Comparison of ENCODE assay signal across 15 mouse cellular contexts in genomic region chr2:168860032-168860691, GRCm38 (mm10).
DNase-seq lines count a peak whose midpoint lies in the region; ATAC-seq and TF ChIP-seq lines count a peak whose summit lies in the region.
"Had no signal": no experiment of that assay in that cellular context is flagged by ENCODE, and none has a peak within 500 bp of the region (broad histone marks: within the 10 kb centered on the region; RNA-seq: fewer than 3 reads in every experiment).

No protein-coding gene starts in this region.

- no peaks in the 10 kb centered on the region for H3K36me3 ChIP-seq in forebrain, embryonic 14.5 days (ENCODE audit: control insufficient read depth, insufficient read depth, low read length)
- no peaks in the 10 kb centered on the region for H3K36me3 ChIP-seq in limb, embryonic 12.5 days
- H3K36me3 ChIP-seq: liver, embryonic 12.5 days had no signal

- no peak for TF ChIP-seq CTCF in brain, embryonic 14.5 days (IDR thresholded peaks at IDR 0.05; ENCODE audit: borderline replicate concordance, extremely low read depth, insufficient read depth, insufficient read length)

- no peak overlapping the region for H3K9ac ChIP-seq in forebrain, embryonic 14.5 days (ENCODE audit: low read length)
- H3K9ac ChIP-seq in limb, embryonic 12.5 days (replicated peaks), result no peak overlapping the region
- H3K9ac ChIP-seq: liver, embryonic 12.5 days had no signal

- 0 out of 2 replicates have a peak, but pooled peaks have one; percentile 23 for ATAC-seq in forebrain, embryonic 14.5 days
- no peak for ATAC-seq in limb, embryonic 12.5 days (ENCODE audit: insufficient number of reproducible peaks, insufficient read depth, low FRiP score, low TSS enrichment, low read depth)
- ATAC-seq: intestine, postnatal 0 days; liver, embryonic 12.5 days had no signal

- peak; percentile 88 for DNase-seq in brain, embryonic 14.5 days (ENCODE audit: low read depth)
- DNase-seq in embryo, embryonic 10 days (ENCODE audit: low spot score), result peak; percentile 72
- peak; percentile 81 for DNase-seq in forebrain, embryonic 14.5 days (ENCODE audit: low spot score)
- DNase-seq in left cerebral cortex, adult 11 months (ENCODE audit: low spot score), result no peak
- DNase-seq in thymus, postnatal 14 days, result no peak
- no peak for DNase-seq in cerebellum, postnatal 36 days
- DNase-seq: adrenal gland, postnatal 36 days; gastrocnemius, adult 2 months; heart, postnatal 36 days; kidney, postnatal 25 days; lung, postnatal 10 days; right cerebral cortex, postnatal 4 days had no signal

- H3K4me1 ChIP-seq in forebrain, embryonic 14.5 days (ENCODE audit: control insufficient read depth, insufficient read depth, low read length), result peaks cover 10% of the 10 kb centered on the region
- peaks cover 15% of the 10 kb centered on the region for H3K4me1 ChIP-seq in limb, embryonic 12.5 days (replicated peaks)
- H3K4me1 ChIP-seq: liver, embryonic 12.5 days had no signal

- no peaks in the 10 kb centered on the region for H3K27me3 ChIP-seq in forebrain, embryonic 14.5 days (replicated peaks; ENCODE audit: control insufficient read depth, insufficient read depth, low read length)
- no peaks in the 10 kb centered on the region for H3K27me3 ChIP-seq in limb, embryonic 12.5 days
- H3K27me3 ChIP-seq: liver, embryonic 12.5 days had no signal

- no peaks in the 10 kb centered on the region for H3K9me3 ChIP-seq in forebrain, embryonic 14.5 days (replicated peaks; ENCODE audit: control insufficient read depth, low read length)
- no peaks in the 10 kb centered on the region for H3K9me3 ChIP-seq in limb, embryonic 12.5 days
- H3K9me3 ChIP-seq: liver, embryonic 12.5 days had no signal

- H3K4me2 ChIP-seq in forebrain, embryonic 14.5 days (ENCODE audit: low read length), result no peak overlapping the region
- peak overlapping the region; percentile 24 for H3K4me2 ChIP-seq in limb, embryonic 12.5 days
- H3K4me2 ChIP-seq: liver, embryonic 12.5 days had no signal

- no peak overlapping the region for H3K27ac ChIP-seq in forebrain, embryonic 14.5 days (ENCODE audit: low read depth, low read length)
- H3K27ac ChIP-seq in limb, embryonic 12.5 days, result peak overlapping the region; percentile 37; the same call in 1 of the 2 replicates
- H3K27ac ChIP-seq: gastrocnemius, adult 2 months; liver, embryonic 12.5 days had no signal

- no peak for TF ChIP-seq POLR2A in brain, embryonic 14.5 days (IDR thresholded peaks at IDR 0.05; ENCODE audit: borderline replicate concordance, extremely low read depth, insufficient read depth, insufficient read length, poor library complexity, severe bottlenecking)

- H3K4me3 ChIP-seq in forebrain, embryonic 14.5 days (ENCODE audit: low read depth, low read length), result no peak overlapping the region
- H3K4me3 ChIP-seq in limb, embryonic 12.5 days (replicated peaks), result no peak overlapping the region
- H3K4me3 ChIP-seq: gastrocnemius, adult 2 months; liver, embryonic 12.5 days had no signal

- 10% methylated on average over 16 of the region's 16 CpGs for WGBS in forebrain, embryonic 14.5 days
- 8% methylated on average over 16 of the region's 16 CpGs for WGBS in limb, embryonic 12.5 days

Comparison
In these comparisons a context has a peak if more than half of its experiments do, and no peak if none do; other contexts are left out.
1. DNase-seq: peak in brain, embryonic 14.5 days (single experiment), embryo, embryonic 10 days (single experiment) and forebrain, embryonic 14.5 days (single experiment); none in left cerebral cortex, adult 11 months (single experiment), thymus, postnatal 14 days (single experiment) and cerebellum, postnatal 36 days (0 of 2).